Mouse (Mus musculus) CH12.LX (cell line): Measurements from ENCODE around the gene Higd1a. TPM values are rescaled to one million over a fixed set of nuclear protein-coding genes. Genes with fewer than 3 reads are reported as not detected.

Experiments used
- DNase-seq: peaks from one replicate; pipeline ENCODE4 v3.0.0-alpha.2; 2013; ENCODE audit errors: extremely low read depth
- H3K27ac ChIP-seq: 2 replicates; pipeline ENCODE4 v1.5.1; 2012; ENCODE audit warnings: low read depth, mild to moderate bottlenecking, control low read depth, moderate library complexity; ENCODE audit not compliant: insufficient read depth
- H3K27me3 ChIP-seq: replicated peaks from 2 replicates; pipeline ENCODE3; 2012; ENCODE audit warnings: inconsistent platforms
- H3K36me3 ChIP-seq, 2 experiments: replicated peaks in 1 of 2; 2 replicates each; pipeline versions ENCODE3 to v1.6.1; 2012; ENCODE audit warnings: inconsistent platforms in 1 of 2, low read length in 1 of 2, mild to moderate bottlenecking in 1 of 2, mixed read lengths in 1 of 2, moderate library complexity in 1 of 2; ENCODE audit not compliant: control insufficient read depth in 1 of 2, insufficient read depth in 1 of 2
- H3K4me1 ChIP-seq, 2 experiments: 2 replicates each; pipeline ENCODE4 v1.6.1; 2012; ENCODE audit warnings: inconsistent platforms in 1 of 2, moderate library complexity in 1 of 2; ENCODE audit not compliant: insufficient read depth in 2 of 2, control insufficient read depth in 1 of 2
- H3K4me2 ChIP-seq: 2 replicates; pipeline ENCODE4 v1.6.1; 2012; ENCODE audit warnings: low read depth, mild to moderate bottlenecking, control low read depth; ENCODE audit not compliant: poor library complexity, insufficient read depth, severe bottlenecking
- H3K4me3 ChIP-seq, 3 experiments: fragments of 150-350 bp in 1 of 3; sonication (generic) in 1 of 3; replicated peaks in 1 of 3; 2 replicates each; pipeline versions ENCODE3 to v1.5.1; 2011 to 2012; ENCODE audit warnings: low read depth in 2 of 3, low read length in 2 of 3, mild to moderate bottlenecking in 2 of 3, moderate library complexity in 2 of 3, control low read depth in 1 of 3, improper control_type of control experiment in 1 of 3, inconsistent platforms in 1 of 3, mixed read lengths in 1 of 3; ENCODE audit not compliant: poor library complexity in 1 of 3
- H3K79me2 ChIP-seq: replicated peaks from 2 replicates; pipeline ENCODE4 v1.6.1; 2012; ENCODE audit warnings: mild to moderate bottlenecking, moderate library complexity; ENCODE audit not compliant: control insufficient read depth, poor library complexity, insufficient read depth, severe bottlenecking; ENCODE audit errors: extremely low read depth
- H3K9ac ChIP-seq: 2 replicates; pipeline ENCODE4 v1.6.1; 2012; ENCODE audit warnings: low read depth, mild to moderate bottlenecking, control low read depth, moderate library complexity; ENCODE audit not compliant: insufficient read depth
- H3K9me3 ChIP-seq: replicated peaks from 2 replicates; pipeline ENCODE3; 2012; ENCODE audit warnings: low read length, inconsistent platforms, mixed read lengths
- BHLHE40 ChIP-seq: IDR thresholded peaks from 2 replicates; pipeline ENCODE4 v1.6.1; 2011; ENCODE audit warnings: mild to moderate bottlenecking, low read depth, low read length, improper control_type of control experiment
- CHD1 ChIP-seq: IDR thresholded peaks from 2 replicates; pipeline ENCODE4 v1.6.1; 2012; ENCODE audit warnings: low read depth, low read length, improper control_type of control experiment, inconsistent platforms
- CHD2 ChIP-seq: IDR thresholded peaks from 2 replicates; pipeline ENCODE4 v1.6.1; 2011; ENCODE audit warnings: low read length, improper control_type of control experiment
- CTCF ChIP-seq, 2 experiments: IDR thresholded peaks in 1 of 2; conservative IDR thresholded peaks in 1 of 2; 2 replicates each; pipeline ENCODE4 v1.5.1; 2011 to 2012; ENCODE audit warnings: low read depth in 2 of 2, low read length in 2 of 2, improper control_type of control experiment in 1 of 2, inconsistent platforms in 1 of 2, mild to moderate bottlenecking in 1 of 2, moderate library complexity in 1 of 2
- ELF1 ChIP-seq: IDR thresholded peaks from 2 replicates; pipeline ENCODE4 v1.6.1; 2014; ENCODE audit warnings: low read depth, mild to moderate bottlenecking, inconsistent platforms, low read length, improper control_type of control experiment
- ETS1 ChIP-seq: conservative IDR thresholded peaks from 2 replicates; pipeline ENCODE4 v1.6.1; 2012; ENCODE audit warnings: low read depth, mild to moderate bottlenecking, inconsistent platforms, low read length, improper control_type of control experiment, moderate library complexity
- HCFC1 ChIP-seq: IDR thresholded peaks from 2 replicates; pipeline ENCODE4 v1.6.1; 2012; ENCODE audit warnings: low read depth, mild to moderate bottlenecking, inconsistent platforms, low read length, improper control_type of control experiment
- IRF4 ChIP-seq: IDR thresholded peaks from 2 replicates; pipeline ENCODE4 v1.6.1; 2014; ENCODE audit warnings: low read depth, mild to moderate bottlenecking, inconsistent platforms, low read length, improper control_type of control experiment
- JUN ChIP-seq: IDR thresholded peaks from 2 replicates; pipeline ENCODE4 v1.6.1; 2011; ENCODE audit warnings: low read depth, mild to moderate bottlenecking, low read length, improper control_type of control experiment, moderate library complexity; ENCODE audit not compliant: insufficient read depth
- JUND ChIP-seq: conservative IDR thresholded peaks from 2 replicates; pipeline ENCODE4 v1.6.1; 2011; ENCODE audit warnings: low read depth, low read length, improper control_type of control experiment
- KAT2A ChIP-seq: IDR thresholded peaks from 2 replicates; pipeline ENCODE4 v1.6.1; 2012; ENCODE audit warnings: low read length, improper control_type of control experiment, inconsistent platforms; ENCODE audit not compliant: insufficient replicate concordance
- MAFK ChIP-seq: IDR thresholded peaks from 2 replicates; pipeline ENCODE4 v1.6.1; 2011; ENCODE audit warnings: low read length, improper control_type of control experiment; ENCODE audit not compliant: insufficient replicate concordance
- MAX ChIP-seq: IDR thresholded peaks from 2 replicates; pipeline ENCODE4 v1.6.1; 2011; ENCODE audit warnings: low read length, improper control_type of control experiment
- MAZ ChIP-seq: IDR thresholded peaks from 2 replicates; pipeline ENCODE4 v1.6.1; 2012; ENCODE audit warnings: low read depth, mild to moderate bottlenecking, inconsistent platforms, low read length, improper control_type of control experiment, moderate library complexity
- MEF2A ChIP-seq: IDR thresholded peaks from 2 replicates; pipeline ENCODE4 v1.6.1; 2014; ENCODE audit warnings: low read depth, mild to moderate bottlenecking, inconsistent platforms, low read length, improper control_type of control experiment, borderline replicate concordance
- MYC ChIP-seq: IDR thresholded peaks from 2 replicates; pipeline ENCODE4 v1.6.1; 2011; ENCODE audit warnings: low read depth, mild to moderate bottlenecking, improper control_type of control experiment, low read length
- PAX5 ChIP-seq: IDR thresholded peaks from 2 replicates; pipeline ENCODE4 v1.6.1; 2012; ENCODE audit warnings: low read length, inconsistent platforms, mixed read lengths
- TBP ChIP-seq: conservative IDR thresholded peaks from 2 replicates; pipeline ENCODE4 v1.6.1; 2011; ENCODE audit warnings: low read depth, low read length, improper control_type of control experiment
- TCF12 ChIP-seq: IDR thresholded peaks from 2 replicates; pipeline ENCODE4 v1.6.1; 2014; ENCODE audit warnings: low read depth, mild to moderate bottlenecking, inconsistent platforms, low read length, improper control_type of control experiment
- USF1 ChIP-seq: IDR thresholded peaks from 2 replicates; pipeline ENCODE4 v1.6.1; 2014; ENCODE audit warnings: low read depth, mild to moderate bottlenecking, inconsistent platforms, low read length, improper control_type of control experiment
- USF2 ChIP-seq: conservative IDR thresholded peaks from 2 replicates; pipeline ENCODE4 v1.6.1; 2011; ENCODE audit warnings: low read depth, low read length, improper control_type of control experiment
- ZC3H11A ChIP-seq: IDR thresholded peaks from 2 replicates; pipeline ENCODE4 v1.6.1; 2012; ENCODE audit warnings: low read depth, mild to moderate bottlenecking, inconsistent platforms, low read length, improper control_type of control experiment
- ZMIZ1 ChIP-seq: IDR thresholded peaks from 2 replicates; pipeline ENCODE4 v1.6.1; 2012; ENCODE audit warnings: low read depth, mild to moderate bottlenecking, inconsistent platforms, low read length, improper control_type of control experiment
- ZNF384 ChIP-seq: IDR thresholded peaks from 2 replicates; pipeline ENCODE4 v1.6.1; 2012; ENCODE audit warnings: low read depth, low read length, improper control_type of control experiment, inconsistent platforms
- dilution Hi-C: fragments of 300-500 bp; cut with MboI; formaldehyde crosslinking; loops from 2 replicates; pipeline ENCODE4 v1.14.3; 2020; ENCODE audit warnings: low sequenced_read_pairs; ENCODE audit not compliant: extremely low pct_unique_long_range_greater_than_20kb, extremely low pct_ligation_motif_present
- in situ Hi-C: fragments of 300-500 bp; cut with MboI; formaldehyde crosslinking; loops from 3 replicates; pipeline ENCODE4 v1.14.3; 2019; ENCODE audit warnings: low sequenced_read_pairs, low pct_ligation_motif_present, low pct_unique_long_range_greater_than_20kb, mixed read lengths
- polyA plus RNA-seq: library from polyadenylated mRNA; unstranded; fragments of >175 nt; gene quantifications from 2 replicates; pipeline ENCODE4 v1.2.1, GENCODE M21; 2012; ENCODE audit warnings: low read depth; ENCODE audit not compliant: insufficient read length
- total RNA-seq, 2 experiments: library from RNA; depleted of rRNA; stranded (reverse); fragments of 300-350 nt in 1 of 2; fragments of >200 nt in 1 of 2; gene quantifications; 2 replicates each; pipeline ENCODE4 v1.2.3; 2012 to 2014

Higd1a gene
- total and polyA plus RNA-seq, 3 experiments: 75.4 to 132 (median 93.2) TPM

- H3K27ac ChIP-seq: no peak overlapping the region
- dilution Hi-C loops: no loop called here
- in situ Hi-C loops: no loop called here
- DNase-seq: no peak
- TF ChIP-seq USF1 (no peak), BHLHE40 (no peak), USF2 (no peak), CHD1 (no peak), IRF4 (no peak), PAX5 (no peak), JUND (no peak), MEF2A (no peak), ETS1 (no peak), HCFC1 (no peak), MAX (no peak), JUN (no peak), CTCF (conservative IDR thresholded peaks at IDR 0.05 in 1 of 2, IDR thresholded peaks at IDR 0.05 in 1 of 2; ENCODE audit: low read depth in 2 of 2, low read length in 2 of 2) (no peak), MAFK (no peak), ZMIZ1 (no peak), KAT2A (no peak), ZC3H11A (no peak), MYC (no peak), TBP (no peak), MAZ (no peak)
- no peak overlapping the region for H3K9ac ChIP-seq
- no peaks in the 10 kb centered on the region for H3K4me1 ChIP-seq
- no peak overlapping the region for H3K4me3 ChIP-seq
- H3K36me3 ChIP-seq: peaks cover 0 to under 1% of the 10 kb centered on the region in 2 experiments
- no peaks in the 10 kb centered on the region for H3K79me2 ChIP-seq
- no peak overlapping the region for H3K4me2 ChIP-seq
- H3K27me3 ChIP-seq: no peaks in the 10 kb centered on the region
- no peaks in the 10 kb centered on the region for H3K9me3 ChIP-seq
These were observed 6.7 kb upstream of the Higd1a start for GRCm38 (mm10) chr9:121864837-121865236.

GRCm38 (mm10) chr9:121860921-121861320 is 2.8 kb upstream of the Higd1a start:
- TF ChIP-seq ELF1 (no peak), ZNF384 (no peak), IRF4 (no peak), TCF12 (no peak), JUND (no peak), CHD2 (no peak), MAX (no peak), MAZ (no peak)
- TF ChIP-seq, all 38 proteins: peak for 0
- Histone ChIP-seq H3K27me3 (no peaks in the 10 kb centered on the region), H3K9me3 (no peaks in the 10 kb centered on the region), H3K4me2 (no peak overlapping the region), H3K79me2 (no peaks in the 10 kb centered on the region; the same call in 1 of the 2 replicates), H3K27ac (no peak overlapping the region), H3K4me3 (no peak overlapping the region), H3K9ac (no peak overlapping the region), H3K36me3 (peaks cover 0 to 9% of the 10 kb centered on the region in 2 experiments), H3K4me1 (peaks cover 0 to 7% of the 10 kb centered on the region in 2 experiments; a peak in 2 of 4 replicates)
- in situ Hi-C loops (no loop called here), dilution Hi-C loops (no loop called here)
- no peak for DNase-seq
